ENCODE assay signal across 22 mouse cellular contexts in genomic region chr16:87570334-87570733, GRCm38 (mm10). TPM values are rescaled to one million over a fixed set of nuclear protein-coding genes. Genes with fewer than 3 reads are reported as not detected.
DNase-seq lines count a peak whose midpoint lies in the region; ATAC-seq and TF ChIP-seq lines count a peak whose summit lies in the region.
"Had no signal": no experiment of that assay in that cellular context is flagged by ENCODE, and none has a peak within 500 bp of the region (broad histone marks: within the 10 kb centered on the region; RNA-seq: fewer than 3 reads in every experiment).

No protein-coding gene starts in this region.

- peaks cover 12% of the 10 kb centered on the region; the same call in 1 of the 2 replicates for H3K4me1 ChIP-seq in kidney, adult 2 months (ENCODE audit: control insufficient read depth, insufficient read depth, low read length)
- H3K4me1 ChIP-seq in kidney, embryonic 15.5 days: peaks cover 8% of the 10 kb centered on the region
- H3K4me1 ChIP-seq in kidney, postnatal 0 days (replicated peaks; ENCODE audit: insufficient read depth, low read length): no peaks in the 10 kb centered on the region
- no peaks in the 10 kb centered on the region for H3K4me1 ChIP-seq in kidney, embryonic 14.5 days (ENCODE audit: control insufficient read depth, insufficient read depth, low read length)
- H3K4me1 ChIP-seq: embryonic facial prominence, embryonic 12.5 days; forebrain, embryonic 13.5 days had no signal

- H3K4me3 ChIP-seq in kidney, adult 2 months (ENCODE audit: insufficient read depth, low read depth, low read length): no peak overlapping the region
- H3K4me3 ChIP-seq in kidney, embryonic 15.5 days (replicated peaks): no peak overlapping the region
- no peak overlapping the region for H3K4me3 ChIP-seq in kidney, postnatal 0 days (replicated peaks; ENCODE audit: low read depth, low read length)
- H3K4me3 ChIP-seq in kidney, embryonic 14.5 days (ENCODE audit: low read length): no peak overlapping the region
- H3K4me3 ChIP-seq in myocyte: no peak overlapping the region
- H3K4me3 ChIP-seq: embryonic facial prominence, embryonic 10.5 days; embryonic facial prominence, embryonic 12.5 days; forebrain, embryonic 13.5 days had no signal

- no peaks in the 10 kb centered on the region for H3K27me3 ChIP-seq in kidney, adult 2 months (replicated peaks; ENCODE audit: control insufficient read depth, insufficient read depth, low read length)
- H3K27me3 ChIP-seq in kidney, embryonic 15.5 days: no peaks in the 10 kb centered on the region
- H3K27me3 ChIP-seq in kidney, postnatal 0 days (ENCODE audit: insufficient read depth, low read length): no peaks in the 10 kb centered on the region
- no peaks in the 10 kb centered on the region for H3K27me3 ChIP-seq in kidney, embryonic 14.5 days (ENCODE audit: control insufficient read depth, insufficient read depth, low read length)
- H3K27me3 ChIP-seq in myocyte (ENCODE audit: control insufficient read depth, insufficient read depth, insufficient read length): no peaks in the 10 kb centered on the region
- H3K27me3 ChIP-seq: CH12.LX; embryonic facial prominence, embryonic 12.5 days; forebrain, embryonic 13.5 days; Patski had no signal

- no peak overlapping the region for H3K9ac ChIP-seq in kidney, embryonic 15.5 days
- no peak overlapping the region for H3K9ac ChIP-seq in kidney, postnatal 0 days (ENCODE audit: low read depth, low read length)
- H3K9ac ChIP-seq in kidney, embryonic 14.5 days (ENCODE audit: low read depth, low read length): no peak overlapping the region
- H3K9ac ChIP-seq: embryonic facial prominence, embryonic 12.5 days; forebrain, embryonic 13.5 days had no signal

- no peak overlapping the region for H3K4me2 ChIP-seq in kidney, embryonic 15.5 days
- H3K4me2 ChIP-seq in kidney, postnatal 0 days (ENCODE audit: low read length): no peak overlapping the region
- no peak overlapping the region for H3K4me2 ChIP-seq in kidney, embryonic 14.5 days (replicated peaks; ENCODE audit: low read depth, low read length)
- H3K4me2 ChIP-seq in myocyte (ENCODE audit: low read depth): no peak overlapping the region
- H3K4me2 ChIP-seq: embryonic facial prominence, embryonic 12.5 days; forebrain, embryonic 13.5 days had no signal

- no peak overlapping the region for H3ac ChIP-seq in myocyte (ENCODE audit: control insufficient read depth, insufficient read length)

- no peaks in the 10 kb centered on the region for H3K9me3 ChIP-seq in kidney, embryonic 15.5 days (replicated peaks)
- no peaks in the 10 kb centered on the region for H3K9me3 ChIP-seq in kidney, postnatal 0 days (replicated peaks; ENCODE audit: low read length)
- H3K9me3 ChIP-seq in kidney, embryonic 14.5 days (ENCODE audit: control insufficient read depth, low read length): no peaks in the 10 kb centered on the region
- H3K9me3 ChIP-seq: embryonic facial prominence, embryonic 10.5 days; embryonic facial prominence, embryonic 12.5 days; forebrain, embryonic 13.5 days; G1E had no signal

- H3K79me2 ChIP-seq in myocyte (ENCODE audit: control insufficient read depth, insufficient read depth): no peaks in the 10 kb centered on the region

- H3K36me3 ChIP-seq in kidney, adult 2 months (ENCODE audit: control insufficient read depth, insufficient read depth, low read length): no peaks in the 10 kb centered on the region
- no peaks in the 10 kb centered on the region for H3K36me3 ChIP-seq in kidney, embryonic 15.5 days
- H3K36me3 ChIP-seq in kidney, postnatal 0 days (ENCODE audit: insufficient read depth, low read length): no peaks in the 10 kb centered on the region
- H3K36me3 ChIP-seq in kidney, embryonic 14.5 days (ENCODE audit: control insufficient read depth, insufficient read depth, low read length): no peaks in the 10 kb centered on the region
- no peaks in the 10 kb centered on the region for H3K36me3 ChIP-seq in myocyte (ENCODE audit: control insufficient read depth, insufficient read depth)
- H3K36me3 ChIP-seq: embryonic facial prominence, embryonic 10.5 days; embryonic facial prominence, embryonic 12.5 days; G1E had no signal

- DNase-seq in kidney, adult 2 months: peak; percentile 46
- DNase-seq in kidney, postnatal 14 days: no peak
- DNase-seq in kidney, adult 18-20 months: no peak
- DNase-seq in kidney, postnatal 0 days (ENCODE audit: low spot score): no peak
- DNase-seq: adrenal gland, adult 8-10 months; adrenal gland, postnatal 36 days; B cell, adult 2 months; cerebellum, adult 11-12 months; cerebellum, adult 2 months; cerebellum, adult 9-10 months; cerebellum, postnatal 25 days had no signal

- H3K27ac ChIP-seq in kidney, adult 2 months (ENCODE audit: insufficient read depth, low read depth, low read length): peak overlapping the region; percentile 66
- H3K27ac ChIP-seq in kidney, embryonic 15.5 days: no peak overlapping the region
- no peak overlapping the region for H3K27ac ChIP-seq in kidney, postnatal 0 days
- no peak overlapping the region for H3K27ac ChIP-seq in kidney, embryonic 14.5 days (ENCODE audit: low read depth, low read length)
- H3K27ac ChIP-seq: embryonic facial prominence, embryonic 12.5 days; forebrain, embryonic 13.5 days had no signal

- 37% methylated on average over 7 of the region's 7 CpGs for WGBS in kidney, adult 2 months
- whole genome bisulfite sequencing in kidney, embryonic 15.5 days: 34% methylated on average over 7 of the region's 7 CpGs
- 37% methylated on average over 7 of the region's 7 CpGs for WGBS in kidney, postnatal 0 days
- WGBS in kidney, embryonic 14.5 days: 31% methylated on average over 7 of the region's 7 CpGs

- ATAC-seq in kidney, embryonic 15.5 days (replicated peaks; ENCODE audit: low FRiP score): peak; percentile 54; the same call in 1 of the 2 replicates
- ATAC-seq in kidney, postnatal 0 days (replicated peaks; ENCODE audit: low FRiP score, low read depth): 0 out of 2 replicates have a peak, but pooled peaks have one; percentile 36
- ATAC-seq in kidney, embryonic 14.5 days (ENCODE audit: low FRiP score, low TSS enrichment): no peak
- ATAC-seq: activated CD4-positive, CD25-positive, alpha-beta regulatory T cell, adult 4 months; CD4-positive, CD25-positive, alpha-beta regulatory T cell, adult 4 months; forebrain, embryonic 13.5 days; Patski had no signal

- no peak for TF ChIP-seq POLR2A in kidney, adult 2 months (IDR thresholded peaks at IDR 0.05; ENCODE audit: low read depth, low read length)
- TF ChIP-seq POLR2A in myocyte (IDR thresholded peaks at IDR 0.05; ENCODE audit: insufficient read length, low read depth): no peak

- TF ChIP-seq CTCF in kidney, adult 2 months (conservative IDR thresholded peaks at IDR 0.05; ENCODE audit: insufficient read depth, insufficient read length, low read depth, low read length): no peak
- TF ChIP-seq CTCF in kidney, postnatal 0 days (IDR thresholded peaks at IDR 0.05; ENCODE audit: low read depth): no peak

TF ChIP-seq in myocyte, 11 proteins besides CTCF, POLR2A, EP300 and RAD21:
- TF ChIP-seq SRF (IDR thresholded peaks at IDR 0.05; ENCODE audit: control insufficient read depth, insufficient read length, low read depth) (no peak), POLR2AphosphoS2 (IDR thresholded peaks at IDR 0.05; ENCODE audit: insufficient read length, low read depth) (no peak), MAX (IDR thresholded peaks at IDR 0.05; ENCODE audit: low read depth) (no peak), TCF3 (IDR thresholded peaks at IDR 0.05; ENCODE audit: insufficient read length, low read depth) (no peak), MYOD1 (IDR thresholded peaks at IDR 0.05; ENCODE audit: control insufficient read depth in 1 of 3, insufficient read length in 2 of 3, low read depth in 2 of 3) (peak in 1 of 3 experiments; percentile 17), USF1 (IDR thresholded peaks at IDR 0.05; ENCODE audit: low read depth) (no peak), TCF12 (IDR thresholded peaks at IDR 0.05; ENCODE audit: insufficient read depth, poor library complexity, severe bottlenecking) (peak; percentile 11), E2F4 (IDR thresholded peaks at IDR 0.05; ENCODE audit: insufficient read depth) (no peak), CEBPB (IDR thresholded peaks at IDR 0.05; ENCODE audit: insufficient read depth, poor library complexity, severe bottlenecking) (no peak), REST (IDR thresholded peaks at IDR 0.05; ENCODE audit: insufficient read depth, insufficient read length) (no peak), MYOG (IDR thresholded peaks at IDR 0.05; ENCODE audit: control insufficient read depth in 1 of 3, insufficient read depth in 1 of 3, insufficient read length in 2 of 3, low read depth in 2 of 3) (no peak)
TF ChIP-seq in myocyte: peak in this region for 2.

RNA-seq across cellular contexts. Expression of gene Map3k7cl, which starts 17.2 kb away (rescaled TPM):
- 33.0 and 37.0 TPM in 2 replicates for polyA plus RNA-seq in kidney, adult 2 months (2012; rRNA removed)
- 2.2 and 2.4 TPM in 2 replicates for polyA plus RNA-seq in kidney, embryonic 15.5 days (2015; fragmentation: Nextera tagmentation; extraction: Ambion mirVana)
- polyA plus RNA-seq in kidney, postnatal 0 days (2015; fragmentation: Nextera tagmentation; extraction: Ambion mirVana): 2.1 and 2.7 TPM in 2 replicates
- polyA plus RNA-seq in kidney, embryonic 14.5 days (2014; fragmentation: Nextera tagmentation; extraction: Ambion mirVana): 0.69 and 1.4 TPM in 2 replicates
- 2.2 TPM for polyA plus RNA-seq in myocyte (2012; fragmentation: generic; extraction: Trizol)
- polyA plus RNA-seq: activated CD4-positive, CD25-positive, alpha-beta regulatory T cell, adult 4 months; CD4-positive, CD25-positive, alpha-beta regulatory T cell, adult 4 months; embryonic facial prominence, embryonic 10.5 days; embryonic facial prominence, embryonic 12.5 days; G1E had no signal
